Mouse (Mus musculus): ENCODE data around the gene Ccdc141.

- TF ChIP-seq CTCF (IDR thresholded peaks at IDR 0.05; ENCODE audit: low read depth) (no peak), EP300 (IDR thresholded peaks at IDR 0.05; ENCODE audit: low read depth) (peak; percentile 77)
These were observed 7.0 kb upstream of the Ccdc141 start for GRCm38 (mm10) chr2:77177472-77177871.
